Comparison of ENCODE assay signal across 8 mouse cellular contexts in the genomic region with DNA sequence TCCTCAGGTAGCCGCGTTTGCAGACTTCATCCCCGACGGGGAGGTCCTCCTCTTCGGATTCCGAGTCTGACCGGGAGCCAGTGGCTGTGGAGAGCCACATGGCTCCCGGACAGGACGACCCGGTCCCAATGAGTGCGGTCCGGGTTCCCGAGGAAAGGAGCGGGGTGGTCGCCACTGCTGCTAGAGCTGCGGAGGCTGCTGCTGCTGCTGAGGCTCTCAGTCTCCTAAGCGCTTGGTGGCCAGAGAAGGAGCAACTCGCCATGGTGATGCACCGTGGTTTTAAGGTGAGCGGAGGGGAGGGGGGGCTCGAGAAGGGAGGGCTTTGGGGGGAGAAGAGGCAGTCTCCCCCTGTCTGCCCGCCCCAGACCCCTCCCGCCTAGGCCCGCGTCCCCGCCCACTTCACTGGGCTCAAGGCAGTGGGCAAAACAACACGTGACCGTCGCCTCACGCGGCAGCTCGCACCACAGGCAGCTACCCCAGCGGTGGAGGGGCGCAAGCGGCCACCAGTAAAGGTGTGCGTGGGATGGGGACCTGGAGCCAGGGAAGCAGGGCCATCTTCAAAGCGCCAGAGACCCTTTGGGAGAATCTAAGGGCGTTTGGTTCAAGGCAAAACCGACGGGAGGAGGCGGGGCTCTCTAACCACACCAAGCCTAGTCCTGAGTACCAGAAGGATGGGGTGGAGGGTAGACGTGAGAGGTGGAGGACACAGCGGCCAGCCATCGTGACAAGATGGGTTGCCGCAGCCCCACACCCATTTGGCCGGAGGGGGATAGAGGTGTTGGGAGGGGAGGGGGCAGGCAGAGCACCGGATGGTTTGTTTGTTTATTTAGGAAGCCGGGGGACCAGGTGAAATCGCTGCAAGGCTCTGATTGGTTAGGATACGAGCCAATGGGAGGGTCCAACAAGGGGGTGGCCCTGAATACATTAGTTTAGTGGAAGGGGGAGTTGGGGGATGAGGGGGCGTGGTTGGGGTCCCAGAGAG. TPM values are rescaled to one million over a fixed set of nuclear protein-coding genes. Genes with fewer than 3 reads are reported as not detected.
DNase-seq lines count a peak whose midpoint lies in the region; ATAC-seq and TF ChIP-seq lines count a peak whose summit lies in the region.

A gene (minus strand): TSS at position 327 of the 982 bp plus-strand sequence.

- peak; percentile 40 for DNase-seq in ES-CJ7 (ENCODE audit: low read depth, low spot score)
- no peak for DNase-seq in liver, embryonic 14.5 days (ENCODE audit: low read depth in 3 of 3, low spot score in 3 of 3)
- peak; percentile 40 for DNase-seq in testis, postnatal 10 days (ENCODE audit: low spot score)
- no peak for DNase-seq in cerebellum, postnatal 36 days
- no peak for DNase-seq in B cell, adult 2 months
- DNase-seq in spleen, postnatal 14 days (ENCODE audit: low spot score in 2 of 2) = no peak

- no peaks in the 10 kb centered on the region for H3K9me3 ChIP-seq in hindbrain, embryonic 13.5 days
- H3K9me3 ChIP-seq in liver, embryonic 14.5 days (ENCODE audit: control insufficient read depth, low read length) = no peaks in the 10 kb centered on the region

- no peaks in the 10 kb centered on the region for H3K36me3 ChIP-seq in hindbrain, embryonic 13.5 days
- H3K36me3 ChIP-seq in liver, embryonic 14.5 days (replicated peaks; ENCODE audit: control insufficient read depth, insufficient read depth, low read depth) = no peaks in the 10 kb centered on the region

- no peak for TF ChIP-seq EP300 in liver, embryonic 14.5 days (IDR thresholded peaks at IDR 0.05; ENCODE audit: low read depth)

- H3K4me3 ChIP-seq in brown adipose tissue, adult 24 weeks (ENCODE audit: insufficient read depth, low read depth, low read length) = peak within 1 kb of the TSS; percentile 22
- peak within 1 kb of the TSS; percentile 47 for H3K4me3 ChIP-seq in hindbrain, embryonic 13.5 days
- no peak within 1 kb of the TSS for H3K4me3 ChIP-seq in liver, embryonic 14.5 days (ENCODE audit: insufficient read depth in 1 of 2, low read depth in 2 of 2, low read length in 2 of 2)

- no peak for TF ChIP-seq CTCF in liver, embryonic 14.5 days (IDR thresholded peaks at IDR 0.05; ENCODE audit: low read depth)

- peak within 1 kb of the TSS; percentile 49 for H3K9ac ChIP-seq in hindbrain, embryonic 13.5 days
- no peak within 1 kb of the TSS for H3K9ac ChIP-seq in liver, embryonic 14.5 days (replicated peaks)

- no peak within 1 kb of the TSS for H3K27ac ChIP-seq in brown adipose tissue, adult 24 weeks (replicated peaks; ENCODE audit: low read depth, low read length)
- no peak within 1 kb of the TSS for H3K27ac ChIP-seq in hindbrain, embryonic 13.5 days
- H3K27ac ChIP-seq in liver, embryonic 14.5 days = no peak within 1 kb of the TSS

- WGBS in hindbrain, embryonic 13.5 days = 24% methylated on average over 49 of the region's 51 CpGs
- WGBS in liver, embryonic 14.5 days (ENCODE audit: insufficient replicate concordance) = 19% methylated on average over 46 of the region's 51 CpGs

- H3K4me2 ChIP-seq in hindbrain, embryonic 13.5 days = peak within 1 kb of the TSS; percentile 64
- H3K4me2 ChIP-seq in liver, embryonic 14.5 days (ENCODE audit: low read depth) = peak within 1 kb of the TSS; percentile 13; the same call in 1 of the 2 replicates

- peaks cover 73% of the 10 kb centered on the region for H3K27me3 ChIP-seq in hindbrain, embryonic 13.5 days
- H3K27me3 ChIP-seq in liver, embryonic 14.5 days (ENCODE audit: control insufficient read depth, insufficient read depth, low read length) = peaks cover 50% of the 10 kb centered on the region

- H3K4me1 ChIP-seq in brown adipose tissue, adult 24 weeks (ENCODE audit: control insufficient read depth, insufficient read depth, insufficient read length, low read length) = no peaks in the 10 kb centered on the region; the same call in 1 of the 2 replicates
- peaks cover 21% of the 10 kb centered on the region for H3K4me1 ChIP-seq in hindbrain, embryonic 13.5 days (replicated peaks)
- no peaks in the 10 kb centered on the region for H3K4me1 ChIP-seq in liver, embryonic 14.5 days (replicated peaks; ENCODE audit: control insufficient read depth in 2 of 2, insufficient read depth in 2 of 2, low read length in 1 of 2)

- peak; percentile 85 for ATAC-seq in hindbrain, embryonic 13.5 days (ENCODE audit: low FRiP score)
- no peak for ATAC-seq in liver, embryonic 14.5 days (ENCODE audit: insufficient read depth)

RNA-seq across cellular contexts. Expression of the gene that starts here (rescaled TPM):
- polyA plus RNA-seq in brown adipose tissue, adult 24 weeks (2012; ENCODE audit: insufficient read depth, insufficient read length, missing spikeins) = not detected in 2 replicates
- 0.71 and 1.3 TPM in 2 replicates for polyA plus RNA-seq in hindbrain, embryonic 13.5 days (2015; fragmentation: Nextera tagmentation; extraction: Ambion mirVana)
- polyA plus RNA-seq in liver, embryonic 14.5 days (2012; rRNA removed) = not detected in 2 replicates
- not detected in 2 replicates for polyA plus RNA-seq in liver, embryonic 14.5 days (2014; fragmentation: Nextera tagmentation; extraction: Ambion mirVana)

Comparison
In these comparisons a context has a peak if more than half of its experiments do, and no peak if none do; other contexts are left out.
1. DNase-seq: peak in ES-CJ7 (single experiment) and testis, postnatal 10 days (single experiment); none in liver, embryonic 14.5 days (0 of 3), cerebellum, postnatal 36 days (0 of 2), B cell, adult 2 months (0 of 2) and spleen, postnatal 14 days (0 of 2).
2. H3K4me3 ChIP-seq: peak in brown adipose tissue, adult 24 weeks (single experiment) and hindbrain, embryonic 13.5 days (single experiment); none in liver, embryonic 14.5 days (0 of 2).